Mouse (Mus musculus): ENCODE measurements at regions not wholly inside any gene's neighbourhood (a gene's known extent, or its start where the extent isn't known, plus 50 kb on each side); places are given as distances from the start of the nearest gene placed in this dataset.

- H3K4me3 ChIP-seq (ENCODE audit: control insufficient read depth, insufficient read depth, low read length) = no peak overlapping the region
- WGBS = 95% methylated on average over 8 of the region's 8 CpGs
- no peak for DNase-seq
- H3K4me1 ChIP-seq (replicated peaks; ENCODE audit: control insufficient read depth, insufficient read depth, low read length) = no peaks in the 10 kb centered on the region
- no peaks in the 10 kb centered on the region for H3K36me3 ChIP-seq (ENCODE audit: control insufficient read depth, insufficient read depth, low read length)
- no peaks in the 10 kb centered on the region for H3K27me3 ChIP-seq (ENCODE audit: control insufficient read depth, insufficient read depth, low read length)
- no peak for TF ChIP-seq CTCF (IDR thresholded peaks at IDR 0.05; ENCODE audit: borderline replicate concordance, control insufficient read depth, extremely low read depth, insufficient read depth, low read length, poor library complexity)
- no peak for TF ChIP-seq POLR2A (IDR thresholded peaks at IDR 0.05; ENCODE audit: control insufficient read depth, extremely low read depth, insufficient read depth, low read length, poor library complexity)
- no peak overlapping the region for H3K27ac ChIP-seq (ENCODE audit: control insufficient read depth, insufficient read depth, low read length)
Observed at GRCm38 (mm10) chr19:26938911-26939310, 53.2 kb downstream of the Gm815 start.

GRCm38 (mm10) chr19:26944006-26944405, 58.3 kb downstream of the Gm815 start:
- DNase-seq = no peak
- Histone ChIP-seq H3K4me1 (replicated peaks; ENCODE audit: control insufficient read depth, insufficient read depth, low read length) (no peaks in the 10 kb centered on the region), H3K27me3 (ENCODE audit: control insufficient read depth, insufficient read depth, low read length) (no peaks in the 10 kb centered on the region), H3K36me3 (ENCODE audit: control insufficient read depth, insufficient read depth, low read length) (no peaks in the 10 kb centered on the region), H3K27ac (ENCODE audit: control insufficient read depth, insufficient read depth, low read length) (no peak overlapping the region), H3K4me3 (ENCODE audit: control insufficient read depth, insufficient read depth, low read length) (no peak overlapping the region)
- TF ChIP-seq POLR2A (IDR thresholded peaks at IDR 0.05; ENCODE audit: control insufficient read depth, extremely low read depth, insufficient read depth, low read length, poor library complexity) = no peak
- no peak for TF ChIP-seq CTCF (IDR thresholded peaks at IDR 0.05; ENCODE audit: borderline replicate concordance, control insufficient read depth, extremely low read depth, insufficient read depth, low read length, poor library complexity)
- WGBS = 95% methylated on average over 2 of the region's 2 CpGs

- H3K27me3 ChIP-seq (ENCODE audit: control insufficient read depth, insufficient read depth, low read length) = no peaks in the 10 kb centered on the region
- H3K4me3 ChIP-seq (ENCODE audit: control insufficient read depth, insufficient read depth, low read length) = no peak overlapping the region
- WGBS = 90% methylated on average over 3 of the region's 3 CpGs
- H3K4me1 ChIP-seq (replicated peaks; ENCODE audit: control insufficient read depth, insufficient read depth, low read length) = no peaks in the 10 kb centered on the region
- H3K36me3 ChIP-seq (ENCODE audit: control insufficient read depth, insufficient read depth, low read length) = no peaks in the 10 kb centered on the region
- TF ChIP-seq CTCF (IDR thresholded peaks at IDR 0.05; ENCODE audit: borderline replicate concordance, control insufficient read depth, extremely low read depth, insufficient read depth, low read length, poor library complexity) (no peak), POLR2A (IDR thresholded peaks at IDR 0.05; ENCODE audit: control insufficient read depth, extremely low read depth, insufficient read depth, low read length, poor library complexity) (no peak)
- DNase-seq = no peak
- H3K27ac ChIP-seq (ENCODE audit: control insufficient read depth, insufficient read depth, low read length) = no peak overlapping the region
Observed at GRCm38 (mm10) chr19:26946562-26946961, 60.9 kb downstream of the Gm815 start.

- Histone ChIP-seq H3K4me3 (ENCODE audit: control insufficient read depth, insufficient read depth, low read length) (no peak overlapping the region), H3K4me1 (replicated peaks; ENCODE audit: control insufficient read depth, insufficient read depth, low read length) (no peaks in the 10 kb centered on the region), H3K27ac (ENCODE audit: control insufficient read depth, insufficient read depth, low read length) (no peak overlapping the region), H3K36me3 (ENCODE audit: control insufficient read depth, insufficient read depth, low read length) (no peaks in the 10 kb centered on the region), H3K27me3 (ENCODE audit: control insufficient read depth, insufficient read depth, low read length) (no peaks in the 10 kb centered on the region)
- TF ChIP-seq CTCF (IDR thresholded peaks at IDR 0.05; ENCODE audit: borderline replicate concordance, control insufficient read depth, extremely low read depth, insufficient read depth, low read length, poor library complexity) (no peak), POLR2A (IDR thresholded peaks at IDR 0.05; ENCODE audit: control insufficient read depth, extremely low read depth, insufficient read depth, low read length, poor library complexity) (no peak)
- over 99% methylated on average over 2 of the region's 2 CpGs for WGBS
- DNase-seq = no peak
Observed at GRCm38 (mm10) chr19:26948479-26948878, 62.8 kb downstream of the Gm815 start.

- Histone ChIP-seq H3K4me3 (ENCODE audit: control insufficient read depth, insufficient read depth, low read length) (no peak overlapping the region), H3K36me3 (ENCODE audit: control insufficient read depth, insufficient read depth, low read length) (no peaks in the 10 kb centered on the region), H3K27ac (ENCODE audit: control insufficient read depth, insufficient read depth, low read length) (no peak overlapping the region), H3K4me1 (replicated peaks; ENCODE audit: control insufficient read depth, insufficient read depth, low read length) (no peaks in the 10 kb centered on the region), H3K27me3 (ENCODE audit: control insufficient read depth, insufficient read depth, low read length) (no peaks in the 10 kb centered on the region)
- DNase-seq = no peak
- 96% methylated on average over 4 of the region's 4 CpGs for WGBS
- no peak for TF ChIP-seq POLR2A (IDR thresholded peaks at IDR 0.05; ENCODE audit: control insufficient read depth, extremely low read depth, insufficient read depth, low read length, poor library complexity)
- TF ChIP-seq CTCF (IDR thresholded peaks at IDR 0.05; ENCODE audit: borderline replicate concordance, control insufficient read depth, extremely low read depth, insufficient read depth, low read length, poor library complexity) = no peak
Observed at GRCm38 (mm10) chr19:26949153-26949552, 63.5 kb downstream of the Gm815 start.

GRCm38 (mm10) chr19:26953348-26953747, 67.7 kb downstream of the Gm815 start:
- Histone ChIP-seq H3K27ac (ENCODE audit: control insufficient read depth, insufficient read depth, low read length) (no peak overlapping the region), H3K27me3 (ENCODE audit: control insufficient read depth, insufficient read depth, low read length) (no peaks in the 10 kb centered on the region), H3K4me1 (replicated peaks; ENCODE audit: control insufficient read depth, insufficient read depth, low read length) (no peaks in the 10 kb centered on the region), H3K36me3 (ENCODE audit: control insufficient read depth, insufficient read depth, low read length) (no peaks in the 10 kb centered on the region), H3K4me3 (ENCODE audit: control insufficient read depth, insufficient read depth, low read length) (no peak overlapping the region)
- TF ChIP-seq CTCF (IDR thresholded peaks at IDR 0.05; ENCODE audit: borderline replicate concordance, control insufficient read depth, extremely low read depth, insufficient read depth, low read length, poor library complexity) (no peak), POLR2A (IDR thresholded peaks at IDR 0.05; ENCODE audit: control insufficient read depth, extremely low read depth, insufficient read depth, low read length, poor library complexity) (no peak)
- 92% methylated on average over 8 of the region's 8 CpGs for WGBS
- no peak for DNase-seq

Measured in thymus, adult 2 months (tissue).